Mouse (Mus musculus): ENCODE data around the gene Orc1. TPM values are rescaled to one million over a fixed set of nuclear protein-coding genes. Genes with fewer than 3 reads are reported as not detected.

The Orc1 gene
- polyA plus RNA-seq, 1 experiment from 2014 or later: 19.3 TPM

DNA sequence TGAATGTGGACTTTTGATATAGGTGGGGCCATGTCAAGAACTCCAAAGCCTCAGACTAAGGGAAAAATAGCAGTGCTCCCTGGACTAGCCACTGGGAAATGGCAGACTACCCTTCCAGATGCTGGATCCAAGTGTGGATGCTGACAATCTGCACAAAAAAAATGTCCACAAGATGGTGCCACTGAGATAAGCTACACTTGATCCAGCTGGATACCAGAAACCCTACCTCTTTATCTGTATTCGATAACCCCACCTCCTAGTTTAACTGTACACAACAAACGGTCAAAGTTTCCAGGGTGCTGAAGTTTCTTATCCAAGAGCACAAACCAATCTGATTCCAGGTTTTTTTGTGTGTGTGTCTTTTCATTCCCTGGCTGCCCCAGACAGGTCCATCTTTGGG, 85.2 kb downstream of the Orc1 start:
- no peak overlapping the region for H3K4me2 ChIP-seq (ENCODE audit: low read depth, low read length, severe bottlenecking)
- no peaks in the 10 kb centered on the region for H3K36me3 ChIP-seq (ENCODE audit: control insufficient read depth, insufficient read depth, low read length)
- ATAC-seq (replicated peaks; ENCODE audit: low FRiP score): no peak
- DNase-seq (ENCODE audit: low spot score): no peak
- no peak overlapping the region for H3K9ac ChIP-seq (ENCODE audit: low read length)
- H3K4me1 ChIP-seq (replicated peaks; ENCODE audit: control insufficient read depth, insufficient read depth, low read length): no peaks in the 10 kb centered on the region
- WGBS: 79% methylated on average over 2 of the region's 2 CpGs
- no peaks in the 10 kb centered on the region for H3K27me3 ChIP-seq (ENCODE audit: control insufficient read depth, insufficient read depth, low read length)
- H3K27ac ChIP-seq (ENCODE audit: low read depth, low read length): no peak overlapping the region
- H3K4me3 ChIP-seq (ENCODE audit: low read depth, low read length): no peak overlapping the region
- H3K9me3 ChIP-seq (ENCODE audit: control insufficient read depth, low read length): no peaks in the 10 kb centered on the region

Other genes with a start within 250 kb of the Orc1 start
- 1.7 and 3.0 TPM in 2 replicates for gene Shisal2a, start 196.1 kb upstream of the Orc1 start, polyA plus RNA-seq (2014; fragmentation: Nextera tagmentation; extraction: Ambion mirVana)
- gene Gpx7, start 172.5 kb upstream of the Orc1 start, polyA plus RNA-seq (2014; fragmentation: Nextera tagmentation; extraction: Ambion mirVana): 38.7 and 39.3 TPM in 2 replicates
- 75.2 and 92.0 TPM in 2 replicates for gene Tut4, start 120.0 kb upstream of the Orc1 start, polyA plus RNA-seq (2014; fragmentation: Nextera tagmentation; extraction: Ambion mirVana)
- 119 and 125 TPM in 2 replicates for gene Prpf38a, start 87 bp upstream of the Orc1 start, polyA plus RNA-seq (2014; fragmentation: Nextera tagmentation; extraction: Ambion mirVana)
- gene Cc2d1b, start 40.5 kb downstream of the Orc1 start, polyA plus RNA-seq (2014; fragmentation: Nextera tagmentation; extraction: Ambion mirVana): 22.4 and 26.8 TPM in 2 replicates
- gene 3110021N24Rik, start 140.2 kb downstream of the Orc1 start, polyA plus RNA-seq (2014; fragmentation: Nextera tagmentation; extraction: Ambion mirVana): 1.5 and 2.1 TPM in 2 replicates
- 4.0 and 4.8 TPM in 2 replicates for gene Zfyve9, start 201.4 kb downstream of the Orc1 start, polyA plus RNA-seq (2014; fragmentation: Nextera tagmentation; extraction: Ambion mirVana)